Mouse (Mus musculus): ENCODE results near the gene Tnip2.

DNA sequence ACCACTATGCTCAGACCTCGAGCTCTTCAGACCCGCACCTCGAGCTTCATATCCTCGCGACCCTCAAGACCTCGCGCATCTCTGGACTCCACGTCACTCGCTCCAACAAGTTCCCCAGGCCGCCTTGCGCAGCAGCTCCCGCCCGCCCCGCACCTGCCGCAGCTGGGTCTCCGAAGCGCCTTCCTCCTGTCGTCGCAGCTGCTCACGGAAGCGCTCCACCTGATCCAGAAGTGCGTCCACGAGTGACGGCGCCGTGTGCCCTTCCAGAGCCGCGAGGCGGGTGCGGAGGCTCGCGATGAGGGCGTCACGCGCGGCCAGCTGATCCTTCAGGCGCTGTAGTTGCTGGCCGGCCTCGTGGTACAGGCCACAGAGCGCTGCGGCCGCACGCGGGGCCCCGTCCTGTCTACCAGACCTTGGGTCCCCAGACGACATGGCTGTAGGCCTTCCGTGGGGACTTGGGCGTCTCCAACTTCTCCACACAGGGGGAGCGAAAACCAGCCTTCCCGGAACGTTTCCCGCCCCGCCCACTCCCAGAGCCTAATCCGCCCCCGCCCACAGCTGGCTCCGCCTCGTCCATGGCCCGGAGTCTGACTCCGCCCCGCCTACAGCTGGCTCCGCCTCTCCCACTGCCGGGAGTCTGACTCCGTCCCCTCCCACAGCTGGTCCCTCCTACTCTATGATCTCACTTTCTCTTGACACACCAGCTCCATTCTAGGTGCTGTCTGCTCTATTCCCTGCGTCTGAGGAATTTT lies at the start of gene Tnip2:
- TF ChIP-seq GATA1 (IDR thresholded peaks at IDR 0.05; ENCODE audit: low read length): no peak
- no peak for TF ChIP-seq TAL1 (IDR thresholded peaks at IDR 0.05; ENCODE audit: low read length)
